Mouse (Mus musculus): ENCODE data around the gene Krt33b.

- TF ChIP-seq TAL1 (IDR thresholded peaks at IDR 0.05; ENCODE audit: low read length): no peak
- TF ChIP-seq GATA1 (IDR thresholded peaks at IDR 0.05; ENCODE audit: low read length): no peak
Observed at GRCm38 (mm10) chr11:100041454-100041853, 11.8 kb upstream of the Krt33b start, which contains the start of gene Krt34.
